Mouse (Mus musculus): ENCODE data around the gene Gm11146. TPM values are rescaled to one million over a fixed set of nuclear protein-coding genes. Genes with fewer than 3 reads are reported as not detected.
A peak's percentile ranks its signal among the peaks of the same experiment; 100 is the strongest.

The Gm11146 gene
- polyA plus RNA-seq, 1 experiment from 2014 or later: not detected

DNA sequence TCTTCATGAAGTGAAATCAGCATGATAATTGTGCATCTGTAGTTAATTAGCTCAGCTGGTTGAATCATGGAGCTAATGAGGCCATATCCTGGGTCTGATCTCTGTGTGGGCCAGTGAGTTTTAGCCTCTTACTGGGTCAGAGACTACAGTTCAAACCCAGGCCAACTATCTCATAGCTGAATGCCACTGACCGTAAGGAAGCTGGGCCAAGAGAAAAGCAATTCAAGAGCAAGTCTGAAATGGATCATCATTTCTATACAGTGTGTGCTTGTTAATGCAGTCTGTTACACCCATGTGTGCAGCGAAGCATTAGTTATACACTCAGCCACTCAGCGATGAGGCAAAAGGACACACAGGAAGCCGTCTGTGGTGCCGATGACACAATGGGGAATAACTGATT is 28.9 kb downstream of the Gm11146 start:
- no peak for TF ChIP-seq CTCF (IDR thresholded peaks at IDR 0.05; ENCODE audit: low read depth)
- WGBS: 88% methylated on average over 5 of the region's 5 CpGs
- Histone ChIP-seq H3K27me3 (ENCODE audit: insufficient read depth, low read length) (no peaks in the 10 kb centered on the region), H3K4me1 (replicated peaks; ENCODE audit: insufficient read depth, low read length) (no peaks in the 10 kb centered on the region), H3K9me3 (replicated peaks; ENCODE audit: low read length) (no peaks in the 10 kb centered on the region), H3K4me2 (ENCODE audit: low read length) (no peak overlapping the region), H3K27ac (no peak overlapping the region), H3K9ac (ENCODE audit: low read depth, low read length) (no peak overlapping the region), H3K4me3 (replicated peaks; ENCODE audit: low read depth, low read length) (no peak overlapping the region), H3K36me3 (ENCODE audit: insufficient read depth, low read length) (no peaks in the 10 kb centered on the region)
- DNase-seq (ENCODE audit: low spot score): no peak
- ATAC-seq (replicated peaks; ENCODE audit: low FRiP score, low read depth): no peak

- no peak overlapping the region for H3K27ac ChIP-seq
- no peak for TF ChIP-seq CTCF (IDR thresholded peaks at IDR 0.05; ENCODE audit: low read depth)
- no peaks in the 10 kb centered on the region for H3K27me3 ChIP-seq (ENCODE audit: insufficient read depth, low read length)
- no peak overlapping the region for H3K9ac ChIP-seq (ENCODE audit: low read depth, low read length)
- DNase-seq (ENCODE audit: low spot score) (no peak), ATAC-seq (replicated peaks; ENCODE audit: low FRiP score, low read depth) (no peak)
- no peaks in the 10 kb centered on the region for H3K36me3 ChIP-seq (ENCODE audit: insufficient read depth, low read length)
- no peaks in the 10 kb centered on the region for H3K4me1 ChIP-seq (replicated peaks; ENCODE audit: insufficient read depth, low read length)
- H3K9me3 ChIP-seq (replicated peaks; ENCODE audit: low read length): no peaks in the 10 kb centered on the region
- H3K4me2 ChIP-seq (ENCODE audit: low read length): no peak overlapping the region
- WGBS: 90% methylated on average over 8 of the region's 8 CpGs
- H3K4me3 ChIP-seq (replicated peaks; ENCODE audit: low read depth, low read length): no peak overlapping the region
These were observed 32.4 kb downstream of the Gm11146 start for GRCm38 (mm10) chr16:77569457-77569856.

GRCm38 (mm10) chr16:77568384-77568783 is 33.5 kb downstream of the Gm11146 start:
- Histone ChIP-seq H3K9me3 (replicated peaks; ENCODE audit: low read length) (no peaks in the 10 kb centered on the region), H3K4me3 (replicated peaks; ENCODE audit: low read depth, low read length) (no peak overlapping the region), H3K4me2 (ENCODE audit: low read length) (no peak overlapping the region), H3K27me3 (ENCODE audit: insufficient read depth, low read length) (no peaks in the 10 kb centered on the region), H3K4me1 (replicated peaks; ENCODE audit: insufficient read depth, low read length) (no peaks in the 10 kb centered on the region), H3K36me3 (ENCODE audit: insufficient read depth, low read length) (no peaks in the 10 kb centered on the region), H3K9ac (ENCODE audit: low read depth, low read length) (no peak overlapping the region), H3K27ac (no peak overlapping the region)
- whole genome bisulfite sequencing: 72% methylated on average over 3 of the region's 3 CpGs
- no peak for TF ChIP-seq CTCF (IDR thresholded peaks at IDR 0.05; ENCODE audit: low read depth)
- ATAC-seq (replicated peaks; ENCODE audit: low FRiP score, low read depth): no peak
- DNase-seq (ENCODE audit: low spot score): no peak

- no peaks in the 10 kb centered on the region for H3K27me3 ChIP-seq (ENCODE audit: insufficient read depth, low read length)
- 37% methylated on average over 3 of the region's 3 CpGs for WGBS
- ATAC-seq (replicated peaks; ENCODE audit: low FRiP score, low read depth) (no peak), DNase-seq (ENCODE audit: low spot score) (peak; percentile 64)
- H3K27ac ChIP-seq: no peak overlapping the region
- H3K4me2 ChIP-seq (ENCODE audit: low read length): no peak overlapping the region
- no peaks in the 10 kb centered on the region for H3K9me3 ChIP-seq (replicated peaks; ENCODE audit: low read length)
- H3K9ac ChIP-seq (ENCODE audit: low read depth, low read length): no peak overlapping the region
- H3K36me3 ChIP-seq (ENCODE audit: insufficient read depth, low read length): no peaks in the 10 kb centered on the region
- no peaks in the 10 kb centered on the region for H3K4me1 ChIP-seq (replicated peaks; ENCODE audit: insufficient read depth, low read length)
- TF ChIP-seq CTCF (IDR thresholded peaks at IDR 0.05; ENCODE audit: low read depth): no peak
- no peak overlapping the region for H3K4me3 ChIP-seq (replicated peaks; ENCODE audit: low read depth, low read length)
These were observed 39.0 kb downstream of the Gm11146 start for GRCm38 (mm10) chr16:77562852-77563251.

GRCm38 (mm10) chr16:77556446-77557105 is 45.3 kb downstream of the Gm11146 start:
- Histone ChIP-seq H3K4me1 (replicated peaks; ENCODE audit: insufficient read depth, low read length) (no peaks in the 10 kb centered on the region), H3K36me3 (ENCODE audit: insufficient read depth, low read length) (no peaks in the 10 kb centered on the region), H3K4me3 (replicated peaks; ENCODE audit: low read depth, low read length) (no peak overlapping the region), H3K9me3 (replicated peaks; ENCODE audit: low read length) (no peaks in the 10 kb centered on the region), H3K27ac (no peak overlapping the region), H3K27me3 (ENCODE audit: insufficient read depth, low read length) (no peaks in the 10 kb centered on the region), H3K9ac (ENCODE audit: low read depth, low read length) (no peak overlapping the region), H3K4me2 (ENCODE audit: low read length) (no peak overlapping the region)
- WGBS: 79% methylated on average over 10 of the region's 10 CpGs
- DNase-seq (ENCODE audit: low spot score) (no peak), ATAC-seq (replicated peaks; ENCODE audit: low FRiP score, low read depth) (no peak)
- no peak for TF ChIP-seq CTCF (IDR thresholded peaks at IDR 0.05; ENCODE audit: low read depth)

DNA sequence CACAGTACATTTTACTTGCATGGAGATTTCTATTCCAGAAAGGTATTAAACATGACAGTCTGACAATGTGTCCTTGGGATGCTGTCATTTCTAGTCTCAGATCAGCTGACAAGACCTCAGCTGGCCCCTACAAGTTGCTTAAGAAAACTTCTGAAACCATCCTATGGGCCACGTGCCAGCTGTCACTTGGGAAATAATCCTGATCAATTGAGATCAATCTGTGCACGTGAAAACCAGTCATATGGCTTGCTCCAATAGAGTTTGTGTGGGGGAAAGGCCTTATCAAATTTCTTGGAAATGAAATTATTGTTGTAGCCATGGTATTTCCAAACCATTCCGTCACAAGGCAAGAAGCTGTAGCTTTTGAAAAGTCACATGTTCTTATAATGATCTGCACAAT is 50.8 kb downstream of the Gm11146 start:
- Histone ChIP-seq H3K36me3 (ENCODE audit: insufficient read depth, low read length) (no peaks in the 10 kb centered on the region), H3K4me2 (ENCODE audit: low read length) (no peak overlapping the region), H3K27ac (no peak overlapping the region), H3K4me1 (replicated peaks; ENCODE audit: insufficient read depth, low read length) (no peaks in the 10 kb centered on the region), H3K9me3 (replicated peaks; ENCODE audit: low read length) (no peaks in the 10 kb centered on the region), H3K27me3 (ENCODE audit: insufficient read depth, low read length) (no peaks in the 10 kb centered on the region), H3K4me3 (replicated peaks; ENCODE audit: low read depth, low read length) (no peak overlapping the region), H3K9ac (ENCODE audit: low read depth, low read length) (no peak overlapping the region)
- no peak for DNase-seq (ENCODE audit: low spot score)
- 88% methylated on average over 3 of the region's 3 CpGs for WGBS
- no peak for ATAC-seq (replicated peaks; ENCODE audit: low FRiP score, low read depth)
- no peak for TF ChIP-seq CTCF (IDR thresholded peaks at IDR 0.05; ENCODE audit: low read depth)

MicroRNAs within 50 kb of the gene (microRNA counts, 519-probe panel; counts per million panel counts)
- microRNA mmu-miR-125b-5p: 8,022 counts per million, percentile 99 among the panel's probes with 10 or more counts
- microRNA mmu-miR-99a: 6,568 counts per million, percentile 93 among the panel's probes with 10 or more counts

Small RNA genes within 50 kb of the gene (microRNA-seq; reads per million reads assigned to microRNA genes)
- gene Mir125b-2: 316 reads per million, percentile 65 among the genes with 10 or more reads in this experiment
- gene Mir99a: 27,064 reads per million, percentile 97 among the genes with 10 or more reads in this experiment
- gene Mirlet7c-1: 144 reads per million, percentile 54 among the genes with 10 or more reads in this experiment
